Mouse (Mus musculus): ENCODE measurements at regions not wholly inside any gene's neighbourhood (a gene's known extent, or its start where the extent isn't known, plus 50 kb on each side); places are given as distances from the start of the nearest gene placed in this dataset.

DNA sequence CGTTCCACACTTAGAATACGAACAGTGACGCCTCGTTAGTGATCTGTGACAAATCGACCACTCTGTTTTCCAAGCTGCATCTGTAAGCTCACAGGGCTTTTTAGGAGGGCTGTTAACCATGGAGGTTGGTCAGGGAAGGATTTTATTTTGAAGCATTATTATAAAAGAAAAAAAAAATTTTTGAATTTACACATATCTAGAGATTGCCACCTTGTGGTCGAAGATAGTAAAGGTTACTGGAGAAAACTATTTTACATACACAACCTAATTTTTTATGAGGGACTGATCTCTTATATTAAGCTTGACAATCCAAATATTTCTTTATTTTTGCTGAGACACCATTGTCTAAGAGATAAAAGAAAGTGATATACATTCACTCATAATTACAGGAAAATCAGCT, 937.2 kb downstream of the Sorcs1 start:
- H3K9ac ChIP-seq (ENCODE audit: insufficient read depth, low read depth, low read length, poor library complexity, severe bottlenecking): no peak overlapping the region
- no peaks in the 10 kb centered on the region for H3K4me1 ChIP-seq (ENCODE audit: control insufficient read depth in 2 of 2, insufficient read depth in 2 of 2, low read length in 2 of 2, poor library complexity in 1 of 2)
- H3K4me3 ChIP-seq (ENCODE audit: insufficient read depth in 1 of 2, low read depth in 1 of 2, low read length in 2 of 2, poor library complexity in 1 of 2, severe bottlenecking in 1 of 2): no peak overlapping the region
- TF ChIP-seq ZNF384 (IDR thresholded peaks at IDR 0.05; ENCODE audit: low read depth, low read length) (no peak), CHD2 (IDR thresholded peaks at IDR 0.05; ENCODE audit: low read depth, low read length) (no peak), ZC3H11A (IDR thresholded peaks at IDR 0.05; ENCODE audit: borderline replicate concordance, low read depth, low read length) (no peak), MAFK (IDR thresholded peaks at IDR 0.05; ENCODE audit: insufficient read depth, low read depth, low read length) (no peak), HCFC1 (IDR thresholded peaks at IDR 0.05; ENCODE audit: borderline replicate concordance, insufficient read depth, low read length) (no peak)
- DNase-seq (ENCODE audit: low read depth, low spot score): no peak
- in situ Hi-C loops (cut with MboI; ENCODE audit: low sequenced_read_pairs in 2 of 2, unreplicated experiment in 2 of 2): no loop called here
- no peaks in the 10 kb centered on the region for H3K9me3 ChIP-seq (ENCODE audit: control insufficient read depth, insufficient read depth, low read depth, low read length)
- H3K36me3 ChIP-seq (ENCODE audit: control insufficient read depth, insufficient read depth, low read length, poor library complexity, severe bottlenecking): no peaks in the 10 kb centered on the region
- H3K27ac ChIP-seq (ENCODE audit: insufficient read depth, low read depth, low read length, poor library complexity, severe bottlenecking): no peak overlapping the region

- no peaks in the 10 kb centered on the region for H3K4me1 ChIP-seq (ENCODE audit: control insufficient read depth in 2 of 2, insufficient read depth in 2 of 2, low read length in 2 of 2, poor library complexity in 1 of 2)
- H3K9me3 ChIP-seq (ENCODE audit: control insufficient read depth, insufficient read depth, low read depth, low read length): no peaks in the 10 kb centered on the region
- TF ChIP-seq ZC3H11A (IDR thresholded peaks at IDR 0.05; ENCODE audit: borderline replicate concordance, low read depth, low read length): no peak
- no peak for TF ChIP-seq MAFK (IDR thresholded peaks at IDR 0.05; ENCODE audit: insufficient read depth, low read depth, low read length)
- TF ChIP-seq ZNF384 (IDR thresholded peaks at IDR 0.05; ENCODE audit: low read depth, low read length): no peak
- no peak for TF ChIP-seq CHD2 (IDR thresholded peaks at IDR 0.05; ENCODE audit: low read depth, low read length)
- no peak for TF ChIP-seq HCFC1 (IDR thresholded peaks at IDR 0.05; ENCODE audit: borderline replicate concordance, insufficient read depth, low read length)
- H3K4me3 ChIP-seq (ENCODE audit: insufficient read depth in 1 of 2, low read depth in 1 of 2, low read length in 2 of 2, poor library complexity in 1 of 2, severe bottlenecking in 1 of 2): no peak overlapping the region
- no peak overlapping the region for H3K9ac ChIP-seq (ENCODE audit: insufficient read depth, low read depth, low read length, poor library complexity, severe bottlenecking)
- H3K27ac ChIP-seq (ENCODE audit: insufficient read depth, low read depth, low read length, poor library complexity, severe bottlenecking): no peak overlapping the region
- no peaks in the 10 kb centered on the region for H3K36me3 ChIP-seq (ENCODE audit: control insufficient read depth, insufficient read depth, low read length, poor library complexity, severe bottlenecking)
- in situ Hi-C loops (cut with MboI; ENCODE audit: low sequenced_read_pairs in 2 of 2, unreplicated experiment in 2 of 2): no loop called here
- no peak for DNase-seq (ENCODE audit: low read depth, low spot score)
These were observed 938.8 kb downstream of the Sorcs1 start for GRCm38 (mm10) chr19:49739483-49740175.

GRCm38 (mm10) chr19:49697659-49698058, 980.8 kb downstream of the Sorcs1 start:
- in situ Hi-C loops (cut with MboI; ENCODE audit: low sequenced_read_pairs in 2 of 2, unreplicated experiment in 2 of 2): no loop called here
- Histone ChIP-seq H3K36me3 (ENCODE audit: control insufficient read depth, insufficient read depth, low read length, poor library complexity, severe bottlenecking) (no peaks in the 10 kb centered on the region), H3K9me3 (ENCODE audit: control insufficient read depth, insufficient read depth, low read depth, low read length) (no peaks in the 10 kb centered on the region), H3K4me1 (ENCODE audit: control insufficient read depth in 2 of 2, insufficient read depth in 2 of 2, low read length in 2 of 2, poor library complexity in 1 of 2) (no peaks in the 10 kb centered on the region), H3K9ac (ENCODE audit: insufficient read depth, low read depth, low read length, poor library complexity, severe bottlenecking) (no peak overlapping the region), H3K4me3 (ENCODE audit: insufficient read depth in 1 of 2, low read depth in 1 of 2, low read length in 2 of 2, poor library complexity in 1 of 2, severe bottlenecking in 1 of 2) (no peak overlapping the region), H3K27ac (ENCODE audit: insufficient read depth, low read depth, low read length, poor library complexity, severe bottlenecking) (no peak overlapping the region)
- DNase-seq (ENCODE audit: low read depth, low spot score): no peak
- TF ChIP-seq ZC3H11A (IDR thresholded peaks at IDR 0.05; ENCODE audit: borderline replicate concordance, low read depth, low read length): no peak
- TF ChIP-seq MAFK (IDR thresholded peaks at IDR 0.05; ENCODE audit: insufficient read depth, low read depth, low read length): no peak
- no peak for TF ChIP-seq CHD2 (IDR thresholded peaks at IDR 0.05; ENCODE audit: low read depth, low read length)
- TF ChIP-seq ZNF384 (IDR thresholded peaks at IDR 0.05; ENCODE audit: low read depth, low read length): no peak
- TF ChIP-seq HCFC1 (IDR thresholded peaks at IDR 0.05; ENCODE audit: borderline replicate concordance, insufficient read depth, low read length): no peak

GRCm38 (mm10) chr19:49685588-49686281, 992.7 kb downstream of the Sorcs1 start:
- Histone ChIP-seq H3K9me3 (ENCODE audit: control insufficient read depth, insufficient read depth, low read depth, low read length) (no peaks in the 10 kb centered on the region), H3K4me1 (ENCODE audit: control insufficient read depth in 2 of 2, insufficient read depth in 2 of 2, low read length in 2 of 2, poor library complexity in 1 of 2) (no peaks in the 10 kb centered on the region), H3K4me3 (ENCODE audit: insufficient read depth in 1 of 2, low read depth in 1 of 2, low read length in 2 of 2, poor library complexity in 1 of 2, severe bottlenecking in 1 of 2) (no peak overlapping the region), H3K36me3 (ENCODE audit: control insufficient read depth, insufficient read depth, low read length, poor library complexity, severe bottlenecking) (no peaks in the 10 kb centered on the region), H3K9ac (ENCODE audit: insufficient read depth, low read depth, low read length, poor library complexity, severe bottlenecking) (no peak overlapping the region), H3K27ac (ENCODE audit: insufficient read depth, low read depth, low read length, poor library complexity, severe bottlenecking) (no peak overlapping the region)
- TF ChIP-seq HCFC1 (IDR thresholded peaks at IDR 0.05; ENCODE audit: borderline replicate concordance, insufficient read depth, low read length) (no peak), CHD2 (IDR thresholded peaks at IDR 0.05; ENCODE audit: low read depth, low read length) (no peak), ZNF384 (IDR thresholded peaks at IDR 0.05; ENCODE audit: low read depth, low read length) (no peak), MAFK (IDR thresholded peaks at IDR 0.05; ENCODE audit: insufficient read depth, low read depth, low read length) (no peak), ZC3H11A (IDR thresholded peaks at IDR 0.05; ENCODE audit: borderline replicate concordance, low read depth, low read length) (no peak)
- in situ Hi-C loops (cut with MboI; ENCODE audit: low sequenced_read_pairs in 2 of 2, unreplicated experiment in 2 of 2): no loop called here
- DNase-seq (ENCODE audit: low read depth, low spot score): no peak
